In genomic region chr6:118621866-118622265, GRCm38 (mm10) we compare ENCODE assay signal across 14 mouse cellular contexts. TPM values are rescaled to one million over a fixed set of nuclear protein-coding genes. Genes with fewer than 3 reads are reported as not detected.
A peak's percentile ranks its signal among the peaks of the same experiment; 100 is the strongest.
DNase-seq lines count a peak whose midpoint lies in the region; ATAC-seq lines count a peak whose summit lies in the region.
"Had no signal": no experiment of that assay in that cellular context is flagged by ENCODE, and none has a peak within 500 bp of the region (broad histone marks: within the 10 kb centered on the region; RNA-seq: fewer than 3 reads in every experiment).

No protein-coding gene starts in this region.

- no peaks in the 10 kb centered on the region for H3K27me3 ChIP-seq in forebrain, embryonic 16.5 days (replicated peaks; ENCODE audit: control insufficient read depth, insufficient read depth, low read length)
- H3K27me3 ChIP-seq in forebrain, embryonic 13.5 days = no peaks in the 10 kb centered on the region
- no peaks in the 10 kb centered on the region for H3K27me3 ChIP-seq in stomach, embryonic 16.5 days (ENCODE audit: control insufficient read depth, insufficient read depth, low read length)

- H3K4me1 ChIP-seq in forebrain, embryonic 16.5 days (replicated peaks; ENCODE audit: control insufficient read depth, insufficient read depth, low read length) = no peaks in the 10 kb centered on the region
- H3K4me1 ChIP-seq in forebrain, embryonic 13.5 days = no peaks in the 10 kb centered on the region
- no peaks in the 10 kb centered on the region for H3K4me1 ChIP-seq in stomach, embryonic 16.5 days (ENCODE audit: control insufficient read depth, insufficient read depth, low read length)

- no peak overlapping the region for H3K4me2 ChIP-seq in forebrain, embryonic 16.5 days (ENCODE audit: low read length)
- H3K4me2 ChIP-seq in forebrain, embryonic 13.5 days = no peak overlapping the region
- H3K4me2 ChIP-seq in stomach, embryonic 16.5 days (ENCODE audit: low read depth, low read length) = no peak overlapping the region
- H3K4me2 ChIP-seq: heart, embryonic 11.5 days had no signal

- no peak overlapping the region for H3K27ac ChIP-seq in forebrain, embryonic 16.5 days (ENCODE audit: low read length)
- H3K27ac ChIP-seq in forebrain, embryonic 13.5 days = no peak overlapping the region
- no peak overlapping the region; the same call in 1 of the 2 replicates for H3K27ac ChIP-seq in stomach, embryonic 16.5 days (ENCODE audit: low read length)
- H3K27ac ChIP-seq: liver, embryonic 14.5 days had no signal

- intact Hi-C loops in left cerebral cortex, postnatal 25 days (cut with DNase I) = loop anchor here (10.0 kb wide), 3 partner anchors 593 to 813 kb away; no protein-coding TSS in a partner anchor

- H3K4me3 ChIP-seq in forebrain, embryonic 16.5 days (replicated peaks; ENCODE audit: low read length) = no peak overlapping the region
- H3K4me3 ChIP-seq in forebrain, embryonic 13.5 days = no peak overlapping the region
- no peak overlapping the region for H3K4me3 ChIP-seq in stomach, embryonic 16.5 days (replicated peaks; ENCODE audit: low read length)
- H3K4me3 ChIP-seq: erythroblast, embryonic 14.5 days had no signal

- H3K36me3 ChIP-seq in forebrain, embryonic 16.5 days (ENCODE audit: control insufficient read depth, insufficient read depth) = 0 out of 2 replicates have a peak, but pooled peaks cover 3% of the 10 kb centered on the region
- H3K36me3 ChIP-seq in forebrain, embryonic 13.5 days (ENCODE audit: poor library complexity, severe bottlenecking) = no peaks in the 10 kb centered on the region
- no peaks in the 10 kb centered on the region for H3K36me3 ChIP-seq in stomach, embryonic 16.5 days (ENCODE audit: control insufficient read depth, insufficient read depth, low read length)

- WGBS in forebrain, embryonic 16.5 days = 63% methylated on average over 7 of the region's 7 CpGs
- WGBS in forebrain, embryonic 13.5 days = 77% methylated on average over 7 of the region's 7 CpGs
- WGBS in stomach, embryonic 16.5 days = 35% methylated on average over 7 of the region's 7 CpGs

- no peak overlapping the region for H3K9ac ChIP-seq in forebrain, embryonic 16.5 days (replicated peaks; ENCODE audit: low read depth, low read length)
- no peak overlapping the region for H3K9ac ChIP-seq in forebrain, embryonic 13.5 days
- H3K9ac ChIP-seq in stomach, embryonic 16.5 days (ENCODE audit: low read length) = no peak overlapping the region
- H3K9ac ChIP-seq: liver, embryonic 14.5 days had no signal

- H3K9me3 ChIP-seq in forebrain, embryonic 16.5 days (ENCODE audit: control insufficient read depth, low read length) = no peaks in the 10 kb centered on the region
- no peaks in the 10 kb centered on the region for H3K9me3 ChIP-seq in forebrain, embryonic 13.5 days (replicated peaks)
- H3K9me3 ChIP-seq in stomach, embryonic 16.5 days (replicated peaks; ENCODE audit: control insufficient read depth, low read length) = no peaks in the 10 kb centered on the region

- DNase-seq in urinary bladder, postnatal 14 days (ENCODE audit: low spot score) = peak; percentile 36
- no peak for DNase-seq in urinary bladder, postnatal 10 days (ENCODE audit: low spot score)
- peak; percentile 49 to 57 for DNase-seq in adrenal gland, postnatal 36 days
- no peak for DNase-seq in left cerebral cortex, postnatal 25 days (ENCODE audit: low spot score in 2 of 2)
- DNase-seq in kidney, postnatal 25 days = no peak
- DNase-seq: kidney, adult 11 months; right cerebral cortex, postnatal 25 days; thymus, postnatal 25 days had no signal

- ATAC-seq in forebrain, embryonic 16.5 days = peak; percentile 52; the same call in 1 of the 2 replicates
- no peak for ATAC-seq in forebrain, embryonic 13.5 days
- peak; percentile 81; the same call in 1 of the 2 replicates for ATAC-seq in stomach, embryonic 16.5 days (ENCODE audit: insufficient read depth, low FRiP score)

RNA-seq across cellular contexts. Expression of gene Ankrd26, which starts 59.8 kb away (rescaled TPM):
- polyA plus RNA-seq in forebrain, embryonic 16.5 days (2015; fragmentation: Nextera tagmentation; extraction: Ambion mirVana) = 20.5 and 21.6 TPM in 2 replicates
- polyA plus RNA-seq in forebrain, embryonic 13.5 days (2015; fragmentation: Nextera tagmentation; extraction: Ambion mirVana) = 25.0 and 25.8 TPM in 2 replicates
- total RNA-seq in adrenal gland, postnatal 36 days (2021) = 1 to 10 TPM; 4.2 to 5.1 TPM
- polyA plus RNA-seq in stomach, embryonic 16.5 days (2015; fragmentation: Nextera tagmentation; extraction: Ambion mirVana) = 10.4 and 10.8 TPM in 2 replicates
- 10 to 100 TPM; 11.1 to 12.5 TPM for total RNA-seq in left cerebral cortex, postnatal 25 days (2021)

Comparison
In these comparisons a context has a peak if more than half of its experiments do, and no peak if none do; other contexts are left out.
1. DNase-seq: peak in urinary bladder, postnatal 14 days (single experiment) and adrenal gland, postnatal 36 days (2 of 2); none in urinary bladder, postnatal 10 days (single experiment), left cerebral cortex, postnatal 25 days (0 of 2) and kidney, postnatal 25 days (0 of 2).